Mouse (Mus musculus) lung, postnatal 0 days (tissue): ENCODE results near the gene Sulf2.

Experiments
- CTCF ChIP-seq: IDR thresholded peaks from 2 replicates; pipeline ENCODE4 v1.5.1; 2016; ENCODE audit warnings: antibody characterized with exemption, mild to moderate bottlenecking
- EP300 ChIP-seq: IDR thresholded peaks from 2 replicates; pipeline ENCODE4 v1.6.1; 2016; ENCODE audit warnings: antibody characterized with exemption, mild to moderate bottlenecking, control low read depth

DNA sequence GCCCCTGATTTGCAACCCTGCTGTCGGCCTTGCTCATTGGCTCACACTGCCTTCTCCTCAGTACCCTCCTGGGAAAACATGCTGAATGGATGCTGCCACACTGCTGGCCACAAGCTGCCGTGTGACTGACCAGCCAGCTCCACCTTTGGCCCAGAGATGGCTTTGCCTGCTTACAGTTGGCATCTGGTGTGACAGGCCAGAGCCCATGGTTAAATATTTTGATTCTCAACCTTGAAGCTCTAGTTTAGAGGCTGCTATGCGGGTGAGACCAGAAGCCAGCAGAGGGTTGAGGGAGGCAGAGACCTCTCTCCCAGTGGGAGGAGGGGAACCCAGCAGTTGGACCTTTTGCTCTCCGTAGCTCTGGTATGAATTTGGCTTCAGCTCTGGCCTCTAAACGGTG lies 6.7 kb upstream of the Sulf2 start:
- no peak for TF ChIP-seq CTCF
- no peak for TF ChIP-seq EP300
